Mouse (Mus musculus) lung, embryonic 15.5 days (tissue): ENCODE data around the gene Ccdc189. TPM values are rescaled to one million over a fixed set of nuclear protein-coding genes. Genes with fewer than 3 reads are reported as not detected.

Experiments used
- ATAC-seq: fragments of 200-750 bp; cut with Nextera tagmentation; 2 replicates; pipeline ENCODE4 v1.8.0; 2017; ENCODE audit warnings: moderate number of reproducible peaks, borderline replicate concordance; ENCODE audit not compliant: low FRiP score, low TSS enrichment; ENCODE audit errors: extremely low read depth
- H3K27ac ChIP-seq: fragments of 300-500 bp; sonication (generic); 2 replicates; pipeline ENCODE4 v1.5.1; 2015; ENCODE audit warnings: moderate library complexity, mild to moderate bottlenecking, inconsistent platforms
- H3K27me3 ChIP-seq: fragments of 300-500 bp; sonication (generic); 2 replicates; pipeline ENCODE4 v1.6.1; 2015; ENCODE audit warnings: inconsistent platforms
- H3K36me3 ChIP-seq: fragments of 300-500 bp; sonication (generic); 2 replicates; pipeline ENCODE4 v1.6.1; 2015; ENCODE audit warnings: inconsistent platforms
- H3K4me1 ChIP-seq: fragments of 300-500 bp; sonication (generic); 2 replicates; pipeline ENCODE4 v1.6.1; 2015; ENCODE audit warnings: inconsistent platforms
- H3K4me2 ChIP-seq: fragments of 300-500 bp; sonication (generic); 2 replicates; pipeline ENCODE4 v1.6.1; 2015; ENCODE audit warnings: inconsistent platforms, mild to moderate bottlenecking, moderate library complexity
- H3K4me3 ChIP-seq: fragments of 300-500 bp; sonication (generic); 2 replicates; pipeline ENCODE4 v1.5.1; 2015; ENCODE audit warnings: mild to moderate bottlenecking, inconsistent platforms
- H3K9ac ChIP-seq: fragments of 300-500 bp; sonication (generic); 2 replicates; pipeline ENCODE4 v1.6.1; 2015; ENCODE audit warnings: inconsistent platforms
- H3K9me3 ChIP-seq: fragments of 300-500 bp; sonication (generic); 2 replicates; pipeline ENCODE4 v1.6.1; 2016; ENCODE audit warnings: inconsistent platforms
- WGBS: fragments of 180-500 bp; shearing (Covaris S2); methylation state at CpG from one replicate; pipeline ENCODE4 v1.1.7; 2015; 5-methylcytosine and 5-hydroxymethylcytosine counted together
- polyA plus RNA-seq: library from polyadenylated mRNA; unstranded; fragments of >200 nt; fragmentation: Nextera tagmentation; extraction: Ambion mirVana; gene quantifications from 2 replicates; pipeline ENCODE4 v1.2.1, GENCODE M21; 2015

Ccdc189 gene
- polyA plus RNA-seq, 1 experiment from 2014 or later = 12.8 TPM

DNA sequence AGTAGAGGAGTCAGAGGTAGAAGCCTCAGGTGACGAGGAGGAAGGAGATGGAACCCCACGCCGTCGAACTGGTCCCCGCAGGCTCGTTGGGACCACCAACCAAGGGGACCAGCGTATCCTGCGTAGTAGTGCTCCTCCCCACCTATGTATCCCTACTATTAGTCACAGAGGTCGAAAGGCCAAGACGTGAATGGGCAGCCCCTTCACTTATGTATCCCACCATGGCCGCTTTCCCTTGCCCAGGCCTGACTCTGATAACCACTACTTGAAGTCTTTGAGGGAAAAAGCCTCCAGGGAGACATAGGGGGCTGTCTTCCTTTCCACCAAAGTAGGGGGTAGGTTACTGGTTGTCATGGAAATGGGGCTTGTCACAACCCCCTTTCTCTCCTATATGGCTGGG is 27.8 kb downstream of the Ccdc189 start:
- WGBS = 92% methylated on average over 11 of the region's 11 CpGs
- Histone ChIP-seq H3K27me3 (no peaks in the 10 kb centered on the region), H3K4me2 (no peak overlapping the region), H3K4me1 (0 out of 2 replicates have a peak, but pooled peaks cover 8% of the 10 kb centered on the region), H3K36me3 (peaks cover 81% of the 10 kb centered on the region), H3K4me3 (no peak overlapping the region), H3K9me3 (no peaks in the 10 kb centered on the region), H3K27ac (no peak overlapping the region), H3K9ac (no peak overlapping the region)
- ATAC-seq = no peak

DNA sequence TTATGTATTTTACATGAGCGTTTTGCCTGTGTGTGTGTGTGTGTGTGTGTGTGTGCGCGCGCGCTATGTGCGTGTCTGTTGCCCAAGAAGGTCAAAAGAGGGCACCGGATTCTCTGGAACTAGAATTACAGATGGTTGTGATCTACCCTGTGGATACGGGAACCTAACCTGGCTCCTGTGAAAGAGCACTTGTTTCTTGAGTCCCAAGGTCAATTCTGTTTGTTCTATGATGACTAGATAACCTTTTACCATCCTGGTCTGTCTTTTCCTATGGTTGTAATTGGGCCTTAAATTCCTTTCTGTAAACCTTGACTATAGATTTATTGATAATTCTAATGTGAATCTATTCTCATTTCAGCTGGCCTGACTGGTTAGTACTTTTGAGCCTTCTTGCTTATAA is 36.8 kb downstream of the Ccdc189 start:
- Histone ChIP-seq H3K27ac (no peak overlapping the region), H3K9me3 (no peaks in the 10 kb centered on the region), H3K4me3 (no peak overlapping the region), H3K9ac (no peak overlapping the region), H3K27me3 (no peaks in the 10 kb centered on the region), H3K4me1 (no peaks in the 10 kb centered on the region), H3K4me2 (no peak overlapping the region), H3K36me3 (peaks cover 82% of the 10 kb centered on the region)
- ATAC-seq = no peak
- WGBS = 91% methylated on average over 8 of the region's 8 CpGs

DNA sequence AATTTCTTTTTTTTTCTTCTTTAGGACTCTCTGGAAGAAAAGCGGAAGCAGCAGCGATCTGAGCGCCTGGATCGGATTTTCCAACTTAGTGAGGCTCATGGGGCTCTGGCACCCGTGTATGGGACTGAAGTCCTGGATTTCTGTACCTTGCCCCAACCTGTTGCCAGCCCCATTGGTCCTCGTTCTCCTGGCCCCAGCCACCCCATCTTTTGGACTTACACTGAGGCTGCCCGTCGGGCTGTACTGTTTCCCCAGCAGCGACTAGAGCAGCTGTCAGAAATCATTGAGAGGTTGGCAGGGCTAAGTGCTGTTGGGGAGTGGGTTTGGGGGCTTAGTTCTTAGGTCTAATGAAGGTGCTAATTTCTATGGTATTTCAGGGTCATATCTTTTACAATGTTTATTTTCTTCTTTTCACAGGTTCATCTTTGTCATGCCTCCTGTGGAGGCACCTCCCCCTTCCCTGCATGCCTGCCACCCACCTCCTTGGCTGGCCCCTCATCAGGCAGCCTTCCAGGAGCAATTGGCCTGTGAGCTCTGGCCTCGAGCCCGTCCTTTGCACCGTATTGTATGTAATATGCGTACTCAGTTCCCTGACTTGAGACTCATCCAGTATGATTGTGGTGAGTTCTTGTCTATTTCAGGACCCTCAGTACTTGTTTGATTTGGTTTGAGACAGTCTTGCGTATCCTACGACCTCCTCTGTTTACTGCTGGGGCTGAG is 39.1 kb downstream of the Ccdc189 start:
- Histone ChIP-seq H3K9ac (no peak overlapping the region), H3K27me3 (no peaks in the 10 kb centered on the region), H3K4me3 (no peak overlapping the region), H3K4me2 (no peak overlapping the region), H3K9me3 (no peaks in the 10 kb centered on the region), H3K4me1 (no peaks in the 10 kb centered on the region), H3K27ac (no peak overlapping the region), H3K36me3 (peaks cover 80% of the 10 kb centered on the region)
- no peak for ATAC-seq
- 83% methylated on average over 15 of the region's 15 CpGs for WGBS

DNA sequence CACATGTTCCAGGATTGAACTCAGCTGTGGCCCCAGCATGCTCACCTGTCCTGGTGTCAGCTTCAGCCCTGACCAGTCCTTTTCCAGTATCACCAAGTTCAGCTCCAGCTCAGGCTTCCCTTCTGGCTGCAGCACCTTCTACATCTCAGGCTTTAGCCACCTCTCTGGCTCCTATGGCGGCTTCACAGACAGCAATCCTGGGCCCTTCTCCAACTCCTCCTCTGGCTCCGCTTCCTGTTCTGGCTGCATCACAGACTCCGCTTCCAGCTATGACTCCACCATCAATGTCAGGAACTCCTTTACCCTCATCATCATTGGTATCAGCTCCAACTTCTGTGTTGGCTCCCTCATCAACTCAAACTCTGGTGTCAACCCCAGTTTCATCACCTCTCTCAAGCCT is 46.7 kb downstream of the Ccdc189 start:
- Histone ChIP-seq H3K4me3 (no peak overlapping the region), H3K4me2 (no peak overlapping the region), H3K9me3 (no peaks in the 10 kb centered on the region), H3K36me3 (peaks cover 91% of the 10 kb centered on the region), H3K4me1 (no peaks in the 10 kb centered on the region), H3K27me3 (no peaks in the 10 kb centered on the region), H3K9ac (no peak overlapping the region), H3K27ac (no peak overlapping the region)
- ATAC-seq = no peak
- WGBS = 90% methylated on average over 3 of the region's 3 CpGs

Other genes with a start within 250 kb of the Ccdc189 start
- gene Zfp768, start 243.0 kb downstream of the Ccdc189 start, polyA plus RNA-seq = 16.8 and 18.1 TPM in 2 replicates
- gene Zfp747, start 212.5 kb downstream of the Ccdc189 start, polyA plus RNA-seq = 9.5 TPM in 2 replicates
- gene 9130019O22Rik, start 201.4 kb downstream of the Ccdc189 start, polyA plus RNA-seq = 7.3 and 7.9 TPM in 2 replicates
- 6.7 and 7.0 TPM in 2 replicates for gene E430018J23Rik, start 195.0 kb downstream of the Ccdc189 start, polyA plus RNA-seq
- gene Zfp764, start 181.8 kb downstream of the Ccdc189 start, polyA plus RNA-seq = 9.0 and 10.0 TPM in 2 replicates
- gene Zfp688, start 166.5 kb downstream of the Ccdc189 start, polyA plus RNA-seq = 23.0 and 24.0 TPM in 2 replicates
- gene Zfp689, start 139.4 kb downstream of the Ccdc189 start, polyA plus RNA-seq = 6.4 and 6.5 TPM in 2 replicates
- 37.1 and 40.4 TPM in 2 replicates for gene Prr14, start 129.0 kb downstream of the Ccdc189 start, polyA plus RNA-seq
- 12.2 and 13.3 TPM in 2 replicates for gene Fbrs, start 109.4 kb downstream of the Ccdc189 start, polyA plus RNA-seq
- 51.2 and 63.7 TPM in 2 replicates for gene Srcap, start 76.6 kb downstream of the Ccdc189 start, polyA plus RNA-seq
- 13.8 and 15.4 TPM in 2 replicates for gene Gm42715, start 69.0 kb downstream of the Ccdc189 start, polyA plus RNA-seq
- 4.7 and 7.7 TPM in 2 replicates for gene Tmem265, start 27.2 kb downstream of the Ccdc189 start, polyA plus RNA-seq
- gene Phkg2, start 15.3 kb downstream of the Ccdc189 start, polyA plus RNA-seq = 34.0 and 40.5 TPM in 2 replicates
- 46.9 and 49.0 TPM in 2 replicates for gene Rnf40, start 172 bp upstream of the Ccdc189 start, polyA plus RNA-seq
- gene Zfp629, start 27.2 kb upstream of the Ccdc189 start, polyA plus RNA-seq = 12.1 and 12.2 TPM in 2 replicates
- 62.3 and 70.1 TPM in 2 replicates for gene Bcl7c, start 120.3 kb upstream of the Ccdc189 start, polyA plus RNA-seq
- gene Ctf1, start 124.1 kb upstream of the Ccdc189 start, polyA plus RNA-seq = 12.1 and 12.8 TPM in 2 replicates
- gene Ctf2, start 143.6 kb upstream of the Ccdc189 start, polyA plus RNA-seq = 0.16 and 0.29 TPM in 2 replicates
- gene Fbxl19, start 155.9 kb upstream of the Ccdc189 start, polyA plus RNA-seq = 4.3 and 5.1 TPM in 2 replicates
- gene Orai3, start 181.2 kb upstream of the Ccdc189 start, polyA plus RNA-seq = 27.2 and 30.7 TPM in 2 replicates
- 23.3 and 24.7 TPM in 2 replicates for gene Setd1a, start 188.1 kb upstream of the Ccdc189 start, polyA plus RNA-seq
- gene Gm49388, start 197.0 kb upstream of the Ccdc189 start, polyA plus RNA-seq = not detected in 2 replicates
- gene Hsd3b7, start 212.0 kb upstream of the Ccdc189 start, polyA plus RNA-seq = 21.1 and 24.3 TPM in 2 replicates
- gene Stx4a, start 235.7 kb upstream of the Ccdc189 start, polyA plus RNA-seq = 42.1 and 43.2 TPM in 2 replicates
- gene Stx1b, start 236.0 kb upstream of the Ccdc189 start, polyA plus RNA-seq = 1.3 and 1.9 TPM in 2 replicates